Mouse (Mus musculus) cortical plate, adult 2 months (tissue): ENCODE results near the gene Lyrm7.

ENCODE experiments used
- CTCF ChIP-seq: fragments of 200-500 bp; IDR thresholded peaks from 2 replicates; pipeline ENCODE4 v1.5.1; 2011; ENCODE audit warnings: mild to moderate bottlenecking, control low read depth, low read length; ENCODE audit not compliant: insufficient read depth; ENCODE audit errors: extremely low read depth
- POLR2A ChIP-seq: fragments of 200-500 bp; IDR thresholded peaks from 2 replicates; pipeline ENCODE4 v1.6.1; 2011; ENCODE audit warnings: mild to moderate bottlenecking, low read length, control low read depth; ENCODE audit not compliant: insufficient read depth; ENCODE audit errors: extremely low read depth

GRCm38 (mm10) chr11:54787488-54788474 is 72.9 kb downstream of the Lyrm7 start, which contains the start of gene Cdc42se2:
- TF ChIP-seq CTCF (no peak), POLR2A (peak; percentile 91)
